13 mouse cellular contexts compared by ENCODE assay signal in the genomic region with DNA sequence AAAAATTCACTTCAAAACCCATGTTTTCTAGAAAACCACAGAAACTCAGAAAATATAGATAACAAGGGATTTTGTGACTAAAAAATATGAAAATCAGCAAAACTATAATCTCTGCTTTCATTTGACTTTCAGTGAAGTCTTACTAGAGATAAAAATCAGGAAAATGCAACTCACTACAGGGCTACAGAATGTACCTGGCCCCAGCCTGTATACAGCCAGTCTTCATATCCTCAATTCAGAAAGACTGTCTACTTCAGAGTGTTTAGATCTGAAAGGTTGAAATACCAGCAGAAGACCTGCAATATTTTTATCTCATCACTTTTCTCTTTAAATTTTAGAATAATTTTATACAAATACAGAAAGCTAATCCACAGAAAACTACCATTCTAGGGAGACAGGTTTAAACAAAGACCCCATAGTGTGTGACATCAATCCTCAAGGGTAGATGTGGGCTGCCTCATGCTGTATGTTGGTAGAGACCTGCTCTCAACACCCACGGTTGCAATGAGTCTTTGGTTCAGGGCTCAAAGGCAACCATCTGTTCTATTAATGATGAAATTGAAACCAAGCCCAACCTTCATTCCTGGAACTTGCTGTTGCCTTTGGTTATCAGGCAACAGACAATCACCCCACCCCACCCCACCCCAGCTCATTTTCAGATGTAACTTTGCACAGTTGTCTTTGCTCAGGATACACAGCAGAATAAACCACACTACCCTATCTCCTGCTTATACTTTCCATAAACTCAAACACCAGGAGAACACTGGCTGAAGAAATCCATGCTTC. TPM values are rescaled to one million over a fixed set of nuclear protein-coding genes. Genes with fewer than 3 reads are reported as not detected.
A peak's percentile ranks its signal among the peaks of the same experiment; 100 is the strongest.
DNase-seq lines count a peak whose midpoint lies in the region; ATAC-seq and TF ChIP-seq lines count a peak whose summit lies in the region.
"Had no signal": no experiment of that assay in that cellular context is flagged by ENCODE, and none has a peak within 500 bp of the region (broad histone marks: within the 10 kb centered on the region; RNA-seq: fewer than 3 reads in every experiment).

No protein-coding gene starts in this region.

- H3K27ac ChIP-seq in heart, embryonic 11.5 days (ENCODE audit: low read depth, low read length): peak overlapping the region; percentile 68
- peak overlapping the region; percentile 80 for H3K27ac ChIP-seq in liver, postnatal 0 days (ENCODE audit: low read depth)

- TF ChIP-seq CTCF in liver, postnatal 0 days (IDR thresholded peaks at IDR 0.05; ENCODE audit: low read depth): no peak

- DNase-seq in heart, adult 11 months: no peak
- peak; percentile 34 for DNase-seq in c-Kit-negative CD71-positive TER-119-positive erythroid progenitor cells, embryonic 14.5 days (ENCODE audit: low read depth, low spot score)
- DNase-seq in layer of hippocampus, adult 9-10 months (ENCODE audit: low spot score): peak; percentile 46
- DNase-seq in liver, postnatal 0 days: peak; percentile 27
- DNase-seq in cerebellum, adult 9-11 months: no peak
- no peak for DNase-seq in neural tube, embryonic 10.5 days (ENCODE audit: extremely low spot score, low spot score)
- DNase-seq: adrenal gland, adult 8-10 months; cerebellum, adult 11 months; midbrain, embryonic 14.5 days; right cerebral cortex, postnatal 4 days; thymus, postnatal 25 days had no signal

- TF ChIP-seq EP300 in liver, postnatal 0 days (IDR thresholded peaks at IDR 0.05; ENCODE audit: low read depth): peak; percentile 85

- H3K27me3 ChIP-seq in heart, embryonic 11.5 days (ENCODE audit: control insufficient read depth, insufficient read depth, low read length): no peaks in the 10 kb centered on the region
- H3K27me3 ChIP-seq in liver, postnatal 0 days (ENCODE audit: insufficient read depth, low read length): no peaks in the 10 kb centered on the region

- H3K36me3 ChIP-seq in heart, embryonic 11.5 days (ENCODE audit: control insufficient read depth, insufficient read depth, low read length): peaks cover 2% of the 10 kb centered on the region; the same call in 1 of the 2 replicates
- peaks cover 6% of the 10 kb centered on the region; the same call in 1 of the 2 replicates for H3K36me3 ChIP-seq in liver, postnatal 0 days (replicated peaks; ENCODE audit: insufficient read depth, low read length)

- H3K4me3 ChIP-seq in heart, embryonic 11.5 days (ENCODE audit: low read depth, low read length): no peak overlapping the region
- no peak overlapping the region for H3K4me3 ChIP-seq in liver, postnatal 0 days (ENCODE audit: low read depth, low read length)

- no peaks in the 10 kb centered on the region for H3K4me1 ChIP-seq in heart, embryonic 11.5 days (ENCODE audit: control insufficient read depth, insufficient read depth, low read length)
- H3K4me1 ChIP-seq in liver, postnatal 0 days (ENCODE audit: insufficient read depth): no peaks in the 10 kb centered on the region; the same call in 1 of the 2 replicates

- no peak overlapping the region for H3K9ac ChIP-seq in heart, embryonic 11.5 days (ENCODE audit: low read depth, low read length)
- H3K9ac ChIP-seq in liver, postnatal 0 days (replicated peaks): no peak overlapping the region

- no peaks in the 10 kb centered on the region for H3K9me3 ChIP-seq in heart, embryonic 11.5 days (replicated peaks; ENCODE audit: control insufficient read depth, low read length)
- H3K9me3 ChIP-seq in liver, postnatal 0 days (ENCODE audit: low read length): no peaks in the 10 kb centered on the region

- 58% methylated on average over 1 of the region's 1 CpGs for WGBS in heart, embryonic 11.5 days (ENCODE audit: insufficient replicate concordance)
- WGBS in liver, postnatal 0 days (ENCODE audit: insufficient replicate concordance): 56% methylated on average over 1 of the region's 1 CpGs

- ATAC-seq in heart, embryonic 11.5 days (replicated peaks; ENCODE audit: insufficient number of reproducible peaks, low FRiP score, low TSS enrichment): peak; percentile 81
- ATAC-seq in liver, postnatal 0 days: peak; percentile 94
- ATAC-seq in megakaryocyte, adult 5-6 weeks (ENCODE audit: poor library complexity, severe bottlenecking): no peak

- no peak overlapping the region for H3K4me2 ChIP-seq in heart, embryonic 11.5 days
- H3K4me2 ChIP-seq in liver, postnatal 0 days (ENCODE audit: low read depth, low read length): peak overlapping the region; percentile 20

RNA-seq across cellular contexts. Expression of gene Rab11fip2, which starts 38.0 kb away (rescaled TPM):
- polyA plus RNA-seq in heart, embryonic 11.5 days (2014; fragmentation: Nextera tagmentation; extraction: Ambion mirVana): 2.2 and 3.0 TPM in 2 replicates
- 0.94 and 1.4 TPM in 2 replicates for polyA plus RNA-seq in liver, postnatal 0 days (2015; fragmentation: Nextera tagmentation; extraction: Ambion mirVana)
- 5.1 and 6.6 TPM in 2 replicates for total RNA-seq in megakaryocyte, adult 5-6 weeks (2015)
- 9.5 and 9.6 TPM in 2 replicates for total RNA-seq in megakaryocyte, adult 5-6 weeks (2017)

Comparison
In these comparisons a context has a peak if more than half of its experiments do, and no peak if none do; other contexts are left out.
1. DNase-seq: peak in c-Kit-negative CD71-positive TER-119-positive erythroid progenitor cells, embryonic 14.5 days (single experiment), layer of hippocampus, adult 9-10 months (single experiment) and liver, postnatal 0 days (single experiment); none in heart, adult 11 months (single experiment), cerebellum, adult 9-11 months (single experiment) and neural tube, embryonic 10.5 days (single experiment).